Mouse (Mus musculus): ENCODE results near the gene Gm34653.

Gene Gm34653

GRCm38 (mm10) chr2:34884186-34884585, 51.4 kb downstream of the Gm34653 start:
- DNase-seq (ENCODE audit: low spot score): no peak

Data from MN1 (cell line).